Mouse (Mus musculus) neural tube, embryonic 13.5 days (tissue): Measurements from ENCODE around the gene Hp1bp3. TPM values are rescaled to one million over a fixed set of nuclear protein-coding genes. Genes with fewer than 3 reads are reported as not detected.
A peak's percentile ranks its signal among the peaks of the same experiment; 100 is the strongest.

Source experiments
- ATAC-seq: fragments of 200-750 bp; cut with Nextera tagmentation; 2 replicates; pipeline ENCODE4 v1.8.0; 2017; ENCODE audit warnings: low read depth, mild to moderate bottlenecking, moderate TSS enrichment, moderate library complexity
- H3K27ac ChIP-seq: fragments of 300-500 bp; sonication (generic); replicated peaks from 2 replicates; pipeline ENCODE4 v1.5.1; 2015; ENCODE audit warnings: moderate library complexity, mild to moderate bottlenecking, inconsistent platforms
- H3K27me3 ChIP-seq: fragments of 300-500 bp; sonication (generic); 2 replicates; pipeline ENCODE4 v1.6.1; 2015; ENCODE audit warnings: mild to moderate bottlenecking, inconsistent platforms
- H3K36me3 ChIP-seq: fragments of 300-500 bp; sonication (generic); 2 replicates; pipeline ENCODE4 v1.6.1; 2015; ENCODE audit warnings: mild to moderate bottlenecking, inconsistent platforms
- H3K4me1 ChIP-seq: fragments of 300-500 bp; sonication (generic); replicated peaks from 2 replicates; pipeline ENCODE4 v1.6.1; 2015; ENCODE audit warnings: inconsistent platforms
- H3K4me2 ChIP-seq: fragments of 300-500 bp; sonication (generic); 2 replicates; pipeline ENCODE4 v1.6.1; 2015; ENCODE audit warnings: inconsistent platforms, mild to moderate bottlenecking, moderate library complexity
- H3K4me3 ChIP-seq: fragments of 300-500 bp; sonication (generic); 2 replicates; pipeline ENCODE4 v1.5.1; 2015; ENCODE audit warnings: mild to moderate bottlenecking, inconsistent platforms
- H3K9ac ChIP-seq: fragments of 300-500 bp; sonication (generic); 2 replicates; pipeline ENCODE4 v1.6.1; 2015; ENCODE audit warnings: moderate library complexity, mild to moderate bottlenecking, inconsistent platforms
- H3K9me3 ChIP-seq: fragments of 300-500 bp; sonication (generic); 2 replicates; pipeline ENCODE4 v1.6.1; 2016; ENCODE audit warnings: inconsistent platforms
- WGBS: fragments of 180-500 bp; shearing (Covaris S2); methylation state at CpG from one replicate; pipeline ENCODE4 v1.1.7; 2015; 5-methylcytosine and 5-hydroxymethylcytosine counted together
- polyA plus RNA-seq: library from polyadenylated mRNA; unstranded; fragments of >200 nt; fragmentation: Nextera tagmentation; extraction: Ambion mirVana; gene quantifications from 2 replicates; pipeline ENCODE4 v1.2.1, GENCODE M21; 2015

The Hp1bp3 gene
- polyA plus RNA-seq: 172 and 212 TPM in 2 replicates

DNA sequence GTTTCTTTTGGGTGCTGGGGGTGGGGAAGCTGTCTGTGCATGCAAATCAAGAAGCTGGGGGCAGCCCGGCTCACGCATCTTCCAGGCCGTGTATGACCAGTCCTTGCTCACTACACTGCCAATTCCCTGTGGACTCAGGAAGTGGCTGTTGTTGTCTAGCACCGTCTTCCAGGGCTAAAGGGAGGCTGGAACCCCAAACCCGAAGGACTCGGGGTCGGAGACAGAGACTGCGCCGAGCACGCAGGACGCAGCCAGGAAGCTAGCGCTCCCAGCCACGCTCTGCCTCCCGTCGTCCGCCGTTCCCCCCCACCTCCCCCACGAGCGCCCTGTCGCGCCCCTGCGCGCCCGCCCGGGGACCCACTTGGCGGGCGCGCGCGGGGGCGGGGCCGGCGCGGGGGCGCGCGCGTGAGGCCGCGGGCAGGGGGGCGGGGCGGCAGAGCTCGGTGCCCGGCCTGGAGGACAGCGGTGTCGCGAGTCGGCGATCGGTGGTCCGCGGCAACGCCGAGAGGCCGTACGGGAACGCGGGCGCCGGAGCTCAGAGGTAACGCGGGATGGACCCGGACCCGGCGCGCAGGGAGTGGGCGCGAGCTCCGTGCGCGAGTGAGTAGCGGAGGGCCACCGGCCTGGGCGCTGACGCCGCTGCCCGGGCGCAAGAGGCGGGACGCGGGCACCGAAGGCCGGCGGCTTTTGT lies at the start of gene Hp1bp3:
TSS of gene Hp1bp3 (plus strand) at position 97 of the 691 bp plus-strand sequence.
- Histone ChIP-seq H3K27ac (peak within 1 kb of the TSS; percentile 100), H3K27me3 (no peaks in the 10 kb centered on the region), H3K4me3 (peak within 1 kb of the TSS; percentile 99), H3K9ac (peak within 1 kb of the TSS; percentile 99), H3K4me1 (peaks cover 44% of the 10 kb centered on the region), H3K4me2 (peak within 1 kb of the TSS; percentile 88), H3K9me3 (no peaks in the 10 kb centered on the region), H3K36me3 (peaks cover 3% of the 10 kb centered on the region; the same call in 1 of the 2 replicates)
- peak; percentile 87 for ATAC-seq
- WGBS: under 1% methylated on average over 70 of the region's 84 CpGs

DNA sequence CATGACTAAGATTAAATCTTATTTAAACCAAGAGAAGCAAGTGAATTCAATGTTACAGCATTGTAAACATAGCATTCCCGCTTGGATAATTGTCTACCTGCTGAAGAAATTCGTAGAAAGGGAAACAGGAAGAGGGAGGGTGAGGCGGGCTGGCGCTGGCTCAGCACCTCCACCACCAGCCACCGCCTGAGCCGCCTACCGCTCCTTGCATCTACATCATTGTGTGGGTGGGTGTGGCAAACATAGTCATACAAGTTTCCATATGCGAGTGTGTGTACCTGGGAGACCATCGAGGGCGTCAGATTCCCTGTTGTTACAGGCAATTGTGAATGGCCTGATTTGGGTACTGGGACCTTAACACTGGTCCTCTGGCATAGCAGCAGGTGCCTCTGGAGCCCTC lies 49.6 kb upstream of the Hp1bp3 start:
- Histone ChIP-seq H3K27me3 (no peaks in the 10 kb centered on the region), H3K4me2 (no peak overlapping the region), H3K36me3 (peaks cover 88% of the 10 kb centered on the region), H3K9me3 (no peaks in the 10 kb centered on the region), H3K9ac (no peak overlapping the region), H3K27ac (no peak overlapping the region), H3K4me1 (peaks cover 16% of the 10 kb centered on the region), H3K4me3 (no peak overlapping the region)
- 94% methylated on average over 10 of the region's 10 CpGs for WGBS
- no peak for ATAC-seq

DNA sequence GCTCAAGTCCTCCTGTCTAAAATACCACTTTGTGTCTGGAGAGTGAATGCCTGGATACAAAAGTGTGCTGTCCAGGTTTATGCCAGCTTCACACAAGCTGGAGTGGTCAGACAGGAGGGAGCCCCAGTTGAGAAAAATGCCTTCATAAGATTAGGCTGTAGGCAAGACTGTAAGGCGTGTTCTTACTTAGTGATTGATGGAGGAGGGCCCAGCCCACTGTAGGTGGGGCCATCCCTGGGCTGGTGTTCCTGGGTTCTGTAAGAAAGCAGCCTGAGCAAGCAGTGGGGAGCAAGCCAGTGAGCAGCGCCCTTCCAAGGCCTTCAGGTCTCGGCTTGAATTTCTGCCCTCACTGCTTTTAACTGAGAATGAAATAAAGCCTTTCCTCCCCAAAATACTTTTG lies 47.9 kb upstream of the Hp1bp3 start:
- Histone ChIP-seq H3K4me2 (no peak overlapping the region), H3K27me3 (no peaks in the 10 kb centered on the region), H3K4me1 (peaks cover 13% of the 10 kb centered on the region), H3K36me3 (peaks cover 94% of the 10 kb centered on the region), H3K4me3 (no peak overlapping the region), H3K27ac (no peak overlapping the region), H3K9ac (no peak overlapping the region), H3K9me3 (no peaks in the 10 kb centered on the region)
- 89% methylated on average over 3 of the region's 3 CpGs for WGBS
- no peak for ATAC-seq

DNA sequence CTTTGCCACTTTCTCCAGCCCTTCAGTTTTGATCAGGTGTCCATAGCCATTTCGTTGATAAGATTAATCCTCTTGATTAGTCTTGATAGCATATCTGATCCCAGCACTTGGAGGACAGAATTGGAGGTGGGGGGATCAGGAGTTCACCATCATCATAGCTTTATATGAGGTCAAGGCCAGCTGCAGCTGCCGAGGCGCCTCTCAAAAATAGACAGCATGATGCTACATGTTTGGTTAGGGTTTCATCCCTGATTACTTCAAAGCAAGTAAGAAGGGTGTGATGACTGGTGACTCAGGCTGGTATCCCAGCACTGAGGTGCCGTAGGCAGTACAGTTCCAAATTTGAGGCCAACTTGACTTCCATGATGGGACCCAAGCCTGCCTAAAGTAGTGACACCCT lies 46.7 kb upstream of the Hp1bp3 start:
- no peak overlapping the region for H3K4me2 ChIP-seq
- H3K9ac ChIP-seq: no peak overlapping the region
- 93% methylated on average over 4 of the region's 4 CpGs for WGBS
- no peak for ATAC-seq
- no peak overlapping the region for H3K4me3 ChIP-seq
- H3K9me3 ChIP-seq: no peaks in the 10 kb centered on the region
- peaks cover 94% of the 10 kb centered on the region for H3K36me3 ChIP-seq
- H3K27ac ChIP-seq: no peak overlapping the region
- H3K27me3 ChIP-seq: no peaks in the 10 kb centered on the region
- H3K4me1 ChIP-seq: 0 out of 2 replicates have a peak, but pooled peaks cover under 1% of the 10 kb centered on the region

DNA sequence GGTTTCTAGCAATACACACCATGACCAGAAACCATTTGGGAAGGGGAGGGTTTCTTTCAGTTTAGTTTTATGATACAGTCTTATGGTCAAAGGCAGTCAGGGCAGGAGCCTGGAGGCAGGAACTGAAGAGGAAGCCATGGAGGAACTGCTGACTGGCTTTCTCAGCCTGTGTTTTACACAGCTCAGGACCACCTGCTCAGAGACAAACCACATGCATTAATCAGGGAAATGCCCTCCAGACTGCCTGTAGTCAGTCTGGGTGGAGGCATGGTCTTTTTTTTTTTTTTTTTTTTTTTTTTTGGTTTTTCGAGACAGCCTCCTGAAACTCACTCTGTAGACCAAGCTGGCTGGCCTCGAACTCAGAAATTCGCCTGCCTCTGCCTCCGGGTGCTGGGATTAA lies 43.4 kb upstream of the Hp1bp3 start:
- no peak for ATAC-seq

DNA sequence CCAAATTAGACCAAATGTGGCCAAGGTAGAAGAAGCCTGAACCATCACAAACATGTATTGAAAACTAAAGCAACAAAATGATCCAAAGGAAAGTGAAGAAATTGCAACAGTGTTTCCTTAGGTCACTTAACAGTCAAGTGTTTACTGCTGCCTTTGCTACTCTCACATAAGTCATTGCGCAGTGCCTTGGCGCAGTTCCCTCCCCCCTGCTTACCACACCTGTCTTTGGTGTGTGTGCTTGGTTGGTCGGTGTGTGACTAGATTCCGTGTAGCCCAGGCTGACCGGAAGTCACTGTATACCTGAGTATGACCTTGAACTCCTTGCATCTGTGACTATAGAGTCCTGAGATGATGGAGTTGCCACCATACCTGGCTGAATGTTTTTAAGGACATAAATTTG lies 36.7 kb upstream of the Hp1bp3 start:
- no peak for ATAC-seq
- H3K27ac ChIP-seq: no peak overlapping the region
- peaks cover 96% of the 10 kb centered on the region for H3K36me3 ChIP-seq
- no peaks in the 10 kb centered on the region for H3K27me3 ChIP-seq
- no peak overlapping the region for H3K4me3 ChIP-seq
- no peaks in the 10 kb centered on the region for H3K4me1 ChIP-seq
- 97% methylated on average over 5 of the region's 5 CpGs for WGBS
- no peaks in the 10 kb centered on the region for H3K9me3 ChIP-seq
- H3K4me2 ChIP-seq: no peak overlapping the region
- H3K9ac ChIP-seq: no peak overlapping the region

More for the DNA sequence above, 43.4 kb upstream of the Hp1bp3 start:
- Histone ChIP-seq H3K27me3 (no peaks in the 10 kb centered on the region), H3K4me1 (no peaks in the 10 kb centered on the region), H3K4me2 (no peak overlapping the region), H3K36me3 (peaks cover 94% of the 10 kb centered on the region), H3K4me3 (no peak overlapping the region), H3K9me3 (no peaks in the 10 kb centered on the region), H3K27ac (no peak overlapping the region), H3K9ac (no peak overlapping the region)
- WGBS: 90% methylated on average over 4 of the region's 4 CpGs

DNA sequence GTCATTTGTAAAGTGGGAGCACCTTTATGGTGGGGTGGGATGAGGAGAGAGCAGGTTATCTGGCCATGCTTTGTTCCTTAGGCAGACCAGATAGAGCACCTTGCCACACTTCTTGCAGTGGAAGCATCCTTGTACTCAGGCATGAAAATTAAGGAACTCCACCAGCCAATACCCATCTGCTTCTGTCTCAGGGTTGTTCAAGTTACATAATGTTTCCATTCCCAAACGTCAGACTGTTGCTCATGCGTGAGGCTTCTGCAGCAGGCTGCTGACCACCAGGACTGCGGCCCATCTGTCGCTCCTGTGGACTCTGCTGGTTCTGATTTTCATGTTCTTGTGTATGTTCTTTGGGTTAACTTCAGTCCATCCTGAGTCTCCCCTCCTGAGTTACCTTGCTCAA lies 35.4 kb upstream of the Hp1bp3 start:
- Histone ChIP-seq H3K4me2 (no peak overlapping the region), H3K27me3 (no peaks in the 10 kb centered on the region), H3K27ac (no peak overlapping the region), H3K9ac (no peak overlapping the region), H3K36me3 (peaks cover 96% of the 10 kb centered on the region), H3K4me1 (no peaks in the 10 kb centered on the region), H3K9me3 (no peaks in the 10 kb centered on the region), H3K4me3 (no peak overlapping the region)
- no peak for ATAC-seq
- 92% methylated on average over 4 of the region's 4 CpGs for WGBS

DNA sequence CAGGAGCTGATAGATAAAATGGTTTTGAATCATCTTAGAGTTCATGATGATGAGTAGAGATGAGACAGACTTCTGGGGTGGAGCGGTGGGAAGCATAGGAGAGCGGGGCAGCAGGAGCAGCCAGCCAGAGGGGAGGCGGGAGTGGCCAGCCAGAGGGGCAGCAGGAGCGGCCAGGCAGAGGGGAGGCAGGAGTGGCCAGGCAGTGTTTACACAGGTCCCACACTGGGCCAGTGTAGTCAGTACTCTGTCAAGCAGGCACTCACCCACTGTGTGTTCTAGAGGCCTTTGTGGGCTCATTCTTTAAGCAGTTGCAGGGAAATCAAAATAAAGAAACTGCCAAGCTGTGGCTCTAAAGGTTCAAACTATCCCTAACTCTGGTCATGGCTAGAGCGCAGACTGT lies 32.0 kb upstream of the Hp1bp3 start:
- H3K4me3 ChIP-seq: no peak overlapping the region
- H3K36me3 ChIP-seq: peaks cover 96% of the 10 kb centered on the region
- no peak overlapping the region for H3K27ac ChIP-seq
- WGBS: 80% methylated on average over 5 of the region's 5 CpGs
- H3K27me3 ChIP-seq: no peaks in the 10 kb centered on the region
- no peak overlapping the region for H3K4me2 ChIP-seq
- no peak for ATAC-seq
- H3K9me3 ChIP-seq: no peaks in the 10 kb centered on the region
- H3K9ac ChIP-seq: no peak overlapping the region
- H3K4me1 ChIP-seq: no peaks in the 10 kb centered on the region

DNA sequence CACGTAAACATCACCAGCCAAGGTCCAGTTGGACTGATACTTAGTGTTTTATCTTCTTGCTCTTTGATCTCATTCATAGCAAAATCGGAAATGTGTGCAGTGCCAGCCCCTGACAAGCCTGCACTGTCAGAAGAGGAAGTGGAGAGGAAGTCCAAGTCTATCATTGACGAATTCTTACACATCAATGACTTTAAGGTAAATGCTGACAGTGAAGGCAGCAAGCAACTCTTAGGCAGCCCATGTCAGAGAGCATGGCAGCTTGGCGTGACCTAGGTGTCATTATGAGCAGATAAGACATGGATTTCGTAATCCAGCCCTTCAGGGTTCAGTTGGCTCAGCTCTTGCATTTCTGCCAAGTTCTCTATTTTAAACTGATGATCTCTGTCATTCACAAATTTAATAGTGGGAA lies 31.5 kb upstream of the Hp1bp3 start:
- H3K4me3 ChIP-seq: no peak overlapping the region

DNA sequence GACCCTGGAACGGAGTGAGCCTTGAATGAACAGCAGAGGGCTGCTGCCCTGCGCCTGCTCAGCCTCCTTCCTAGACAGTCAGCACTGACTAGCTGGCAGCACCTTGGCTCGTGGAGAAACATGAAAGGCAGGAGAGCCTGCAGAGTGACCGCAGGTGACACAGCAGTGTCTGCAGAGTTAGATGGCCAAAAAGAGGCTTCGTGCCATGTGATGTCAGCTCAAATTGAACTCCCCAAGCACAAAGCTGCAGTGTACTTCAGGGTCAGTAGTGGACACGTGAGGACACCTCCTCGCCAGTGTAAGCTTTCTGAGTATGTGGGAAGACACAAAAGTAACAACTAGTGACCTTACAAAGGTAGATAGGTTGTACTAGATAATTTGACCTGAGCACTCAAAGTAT lies 30.1 kb upstream of the Hp1bp3 start:
- no peak overlapping the region for H3K9ac ChIP-seq
- no peak for ATAC-seq
- WGBS: 95% methylated on average over 7 of the region's 7 CpGs

More for the DNA sequence above, 31.5 kb upstream of the Hp1bp3 start:
- Histone ChIP-seq H3K4me1 (no peaks in the 10 kb centered on the region), H3K36me3 (peaks cover 96% of the 10 kb centered on the region), H3K27me3 (no peaks in the 10 kb centered on the region), H3K9me3 (no peaks in the 10 kb centered on the region), H3K27ac (no peak overlapping the region), H3K4me2 (no peak overlapping the region), H3K9ac (no peak overlapping the region)
- WGBS: 91% methylated on average over 5 of the region's 5 CpGs
- ATAC-seq: no peak

DNA sequence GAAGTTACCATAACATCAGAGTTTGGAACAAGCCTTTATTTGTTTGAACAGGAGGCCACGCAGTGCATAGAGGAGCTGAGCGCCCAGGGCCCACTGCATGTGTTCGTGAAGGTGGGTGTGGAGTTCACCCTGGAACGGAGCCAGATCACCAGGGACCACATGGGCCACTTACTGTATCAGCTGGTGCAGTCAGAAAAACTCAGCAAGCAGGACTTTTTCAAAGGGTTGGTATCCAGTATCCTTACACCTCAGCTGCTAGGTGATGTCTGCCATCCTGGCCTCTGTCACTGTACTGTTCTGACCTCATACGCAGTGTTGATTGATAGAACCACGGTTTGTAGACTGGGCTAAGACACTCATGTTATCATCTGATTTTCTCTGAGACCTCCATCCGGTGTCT lies 28.1 kb upstream of the Hp1bp3 start:
- Histone ChIP-seq H3K4me1 (no peaks in the 10 kb centered on the region), H3K27ac (no peak overlapping the region), H3K4me3 (no peak overlapping the region), H3K36me3 (peaks cover 97% of the 10 kb centered on the region), H3K9ac (no peak overlapping the region), H3K4me2 (no peak overlapping the region), H3K27me3 (no peaks in the 10 kb centered on the region), H3K9me3 (no peaks in the 10 kb centered on the region)
- WGBS: 91% methylated on average over 7 of the region's 7 CpGs
- ATAC-seq: no peak

More for the DNA sequence above, 30.1 kb upstream of the Hp1bp3 start:
- H3K36me3 ChIP-seq: peaks cover 96% of the 10 kb centered on the region
- no peaks in the 10 kb centered on the region for H3K9me3 ChIP-seq
- no peaks in the 10 kb centered on the region for H3K4me1 ChIP-seq
- H3K27me3 ChIP-seq: no peaks in the 10 kb centered on the region
- H3K4me2 ChIP-seq: no peak overlapping the region
- no peak overlapping the region for H3K27ac ChIP-seq
- H3K4me3 ChIP-seq: no peak overlapping the region

DNA sequence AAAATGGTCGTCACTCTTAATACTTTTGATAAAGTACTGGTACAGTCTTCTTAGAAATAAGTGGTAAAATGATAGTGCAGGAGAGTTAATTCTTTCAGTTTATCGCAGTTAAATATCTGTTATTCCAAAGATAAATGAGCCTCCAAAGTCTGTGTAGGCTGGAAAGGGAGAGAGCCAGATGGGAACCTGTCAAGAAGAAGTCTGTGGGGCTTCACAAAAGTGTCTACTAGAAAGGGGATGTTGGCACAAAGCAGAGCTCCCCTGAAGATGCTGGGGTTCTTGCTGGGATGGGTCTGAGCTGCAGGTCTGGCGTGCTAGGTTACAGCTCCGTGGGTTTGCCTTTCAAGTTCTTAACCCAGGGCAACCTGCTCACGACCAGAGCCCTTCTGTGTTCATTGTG lies 23.5 kb upstream of the Hp1bp3 start:
- H3K9ac ChIP-seq: no peak overlapping the region
- peaks cover 96% of the 10 kb centered on the region for H3K36me3 ChIP-seq
- no peak overlapping the region for H3K4me2 ChIP-seq
- no peak for ATAC-seq
- no peak overlapping the region for H3K4me3 ChIP-seq
- no peaks in the 10 kb centered on the region for H3K27me3 ChIP-seq
- no peak overlapping the region for H3K27ac ChIP-seq
- 91% methylated on average over 5 of the region's 5 CpGs for WGBS
- H3K4me1 ChIP-seq: no peaks in the 10 kb centered on the region
- no peaks in the 10 kb centered on the region for H3K9me3 ChIP-seq

DNA sequence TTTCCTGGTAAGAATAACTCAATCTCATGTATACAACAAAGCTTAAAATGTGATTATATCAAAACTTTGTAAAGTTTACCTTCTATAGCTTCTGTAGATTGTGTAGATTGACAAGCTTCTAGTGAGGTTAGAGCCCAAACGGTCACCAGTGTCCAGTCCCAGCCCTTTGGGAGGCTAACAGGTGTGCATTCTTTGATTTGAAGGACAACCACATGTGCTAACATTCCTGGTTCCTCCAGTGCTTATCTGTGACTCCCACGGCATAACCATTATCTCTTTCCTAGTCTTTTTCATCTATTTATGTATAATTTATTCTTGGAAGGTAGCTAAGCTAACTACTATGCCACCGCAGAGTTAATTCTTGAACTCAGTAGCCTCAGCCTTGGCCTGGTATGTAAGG lies 15.3 kb upstream of the Hp1bp3 start:
- no peak overlapping the region for H3K27ac ChIP-seq
- no peaks in the 10 kb centered on the region for H3K27me3 ChIP-seq
- no peak overlapping the region for H3K4me2 ChIP-seq
- 95% methylated on average over 3 of the region's 3 CpGs for WGBS
- no peak overlapping the region for H3K9ac ChIP-seq
- H3K4me1 ChIP-seq: no peaks in the 10 kb centered on the region
- no peak for ATAC-seq
- peaks cover 95% of the 10 kb centered on the region for H3K36me3 ChIP-seq
- no peaks in the 10 kb centered on the region for H3K9me3 ChIP-seq
- no peak overlapping the region for H3K4me3 ChIP-seq
